Mouse (Mus musculus) gastrocnemius, postnatal 36 days (tissue): Measurements from ENCODE around the gene Birc7. TPM values are rescaled to one million over a fixed set of nuclear protein-coding genes. Genes with fewer than 3 reads are reported as not detected.

ENCODE experiments used
- DNase-seq, 2 experiments: peaks; one replicate each; pipeline ENCODE4 v3.0.0; 2022
- intact Hi-C: fragments of 180-260 bp; cut with DNase I; formaldehyde crosslinking; loops from one replicate; pipeline ENCODE4 v1.15.1; 2025
- microRNA-seq, 2 experiments: library from miRNA; unstranded; fragments of <30 nt; microRNA quantifications; one replicate each; pipeline ENCODE4 v1.2.0; 2021
- total RNA-seq, 2 experiments: library from RNA; stranded (reverse); gene quantifications; 2 replicates each; pipeline ENCODE4 v1.2.3; 2021

Gene Birc7
- total RNA-seq, 2 experiments from 2014 or later, result not detected

DNA sequence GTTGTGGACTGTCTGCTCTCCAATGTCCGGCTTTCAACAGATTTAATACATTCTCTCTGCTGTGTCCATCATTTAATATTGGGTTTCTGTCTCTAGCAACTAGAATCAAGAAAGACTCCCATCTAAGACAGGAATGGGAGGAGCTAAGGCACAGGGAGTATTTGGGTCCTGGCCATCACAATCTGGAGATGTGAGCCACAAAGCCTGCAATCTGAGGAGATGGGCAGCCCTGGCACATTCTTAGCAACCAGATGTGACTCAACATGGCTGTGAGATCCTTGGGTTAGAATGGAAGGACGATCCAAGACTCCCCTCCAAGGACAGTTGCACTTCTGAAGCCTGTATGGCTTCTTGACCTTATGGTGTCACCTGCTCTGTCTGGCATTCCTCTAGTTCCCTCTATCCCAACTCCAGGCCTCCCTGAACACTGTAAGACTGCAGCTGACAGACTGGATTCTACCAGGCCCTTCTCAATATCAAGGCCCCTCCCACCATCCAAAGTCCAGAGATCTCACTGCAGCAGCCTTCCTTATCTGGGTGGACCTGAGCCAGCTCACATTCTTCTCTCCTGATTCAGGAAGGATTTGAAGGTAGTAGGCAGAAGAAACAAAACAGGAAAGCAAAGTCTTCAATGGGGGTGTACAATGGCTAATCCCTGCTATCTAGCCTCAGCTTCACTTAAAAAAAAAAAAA is 33.9 kb downstream of the Birc7 start:
- no peak for DNase-seq
- intact Hi-C loops, result loop anchor here (10.0 kb wide), 1 partner anchor 158 kb away; no protein-coding TSS in a partner anchor

- intact Hi-C loops, result loop anchor here (2.0 to 10.0 kb wide), 2 partner anchors 37 to 159 kb away; no protein-coding TSS in a partner anchor
Measured at GRCm38 (mm10) chr2:180963956-180964355, 35.1 kb downstream of the Birc7 start.

GRCm38 (mm10) chr2:180966092-180966882 is 37.5 kb downstream of the Birc7 start:
- intact Hi-C loops, result loop anchor here (10.0 kb wide), 1 partner anchor 161 kb away; no protein-coding TSS in a partner anchor
- no peak for DNase-seq

More at GRCm38 (mm10) chr2:180963956-180964355, 35.1 kb downstream of the Birc7 start:
- peak; percentile 69 to 77 for DNase-seq

DNA sequence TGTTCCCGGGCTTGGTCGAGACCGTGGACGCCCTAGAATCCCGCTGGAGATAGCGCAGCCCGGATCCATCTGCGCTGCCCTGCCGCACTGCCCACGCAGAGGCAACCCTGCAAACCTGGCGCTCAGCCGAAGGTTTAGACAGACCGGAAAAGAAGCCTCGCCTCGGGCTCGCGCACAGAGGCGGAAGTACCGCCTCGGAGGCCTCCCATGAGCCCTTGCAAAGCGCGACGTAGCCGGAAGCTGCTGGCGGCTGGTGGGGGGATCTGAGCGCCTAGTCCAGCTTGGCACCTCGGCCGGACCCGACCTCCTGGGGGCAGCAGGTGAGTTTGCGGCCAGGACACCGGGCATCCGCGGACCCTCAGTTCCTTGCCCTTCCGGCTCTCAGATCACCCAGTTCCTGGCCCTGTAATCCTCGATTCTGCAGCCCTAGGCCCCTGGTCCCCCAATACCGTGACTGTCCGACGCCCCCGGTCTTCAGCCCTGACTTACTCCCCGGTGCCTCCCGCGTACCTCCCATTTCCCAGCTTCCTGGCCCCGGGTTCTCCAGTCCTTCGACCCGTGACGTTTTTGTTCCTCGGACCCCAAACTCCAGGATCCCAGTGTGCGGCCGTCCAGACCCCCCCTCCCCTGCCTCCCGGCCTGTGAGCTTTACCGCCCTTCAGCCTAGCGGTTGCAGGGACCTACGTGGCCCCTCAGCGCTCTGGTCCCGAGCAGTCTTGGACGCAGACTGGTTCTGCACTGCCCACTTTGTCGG is 38.4 kb downstream of the Birc7 start, which contains the start of gene Arfgap1:
Gene Arfgap1, plus strand, starts transcription at position 216 of the 754 bp plus-strand sequence.
- DNase-seq, result peak; percentile 86 to 91
- intact Hi-C loops, result loop anchor here (10.0 kb wide), 1 partner anchor 162 kb away; no protein-coding TSS in a partner anchor

- no peak for DNase-seq
- intact Hi-C loops, result no loop called here
Measured at GRCm38 (mm10) chr2:180981133-180981532, 52.3 kb downstream of the Birc7 start.

Small RNAs within 50 kb of the gene (microRNA-seq; reads per million reads assigned to microRNA genes)
- gene Mir124a-3, result 0 reads per million in 2 experiments

Other genes starting within 250 kb of the Birc7 start
- 10 to 100 TPM; 14.3 to 17.5 TPM for gene Dido1, start 219.0 kb upstream of the Birc7 start, total RNA-seq
- 10 to 100 TPM; 32.1 to 33.8 TPM for gene Gid8, start 218.9 kb upstream of the Birc7 start, total RNA-seq
- under 1 TPM in 1 of 2 experiments, not detected in 1; 0.33 TPM for gene Slc17a9, start 203.8 kb upstream of the Birc7 start, total RNA-seq
- gene Bhlhe23, start 152.1 kb upstream of the Birc7 start, total RNA-seq, result not detected
- gene Ythdf1, start 8.1 kb upstream of the Birc7 start, total RNA-seq, result 10 to 100 TPM; 33.5 to 37.3 TPM
- gene Nkain4, start 25.7 kb downstream of the Birc7 start, total RNA-seq, result not detected
- 10 to 100 TPM; 28.3 to 30.0 TPM for gene Arfgap1, start 38.2 kb downstream of the Birc7 start, total RNA-seq
- gene Col20a1, start 57.5 kb downstream of the Birc7 start, total RNA-seq, result 1 to 10 TPM; 1.6 to 1.8 TPM
- gene Chrna4, start 114.5 kb downstream of the Birc7 start, total RNA-seq, result under 1 TPM; 0.15 to 0.37 TPM
- not detected for gene Kcnq2, start 206.3 kb downstream of the Birc7 start, total RNA-seq
- 1,000 to 10,000 TPM; 2,073 to 2,141 TPM for gene Eef1a2, start 228.0 kb downstream of the Birc7 start, total RNA-seq